Mouse (Mus musculus) erythroid progenitor cell, adult 5-6 weeks (primary cell): ENCODE results near the gene Emp2. TPM values are rescaled to one million over a fixed set of nuclear protein-coding genes. Genes with fewer than 3 reads are reported as not detected.
A peak's percentile ranks its signal among the peaks of the same experiment; 100 is the strongest.

ENCODE experiments used
- ATAC-seq: replicated peaks from 2 replicates; pipeline ENCODE4 v1.8.0; 2016; ENCODE audit warnings: moderate number of reproducible peaks, mild to moderate bottlenecking, moderate TSS enrichment, inconsistent platforms; ENCODE audit not compliant: poor library complexity, low FRiP score, severe bottlenecking
- total RNA-seq, 2 experiments: library from RNA; stranded (forward) in 1 of 2; stranded (reverse) in 1 of 2; fragments of 150-400 nt in 1 of 2; fragments of 186-747, 209-891 nt in 1 of 2; gene quantifications; 2 replicates each; pipeline versions ENCODE4 v1.2.3 to v1.2.4; 2015 to 2017; ENCODE audit warnings: low replicate concordance in 2 of 2

The Emp2 gene
- 0.72 TPM in 1 of 2 replicates, not detected in the other for total RNA-seq (2015; ENCODE audit: low replicate concordance)
- total RNA-seq (2017; ENCODE audit: low replicate concordance): not detected in 2 replicates

- ATAC-seq: no peak
Observed at GRCm38 (mm10) chr16:10313646-10314088, at the start of gene Emp2. TSS of gene Emp2 (minus strand) at chr16:10313968.

DNA sequence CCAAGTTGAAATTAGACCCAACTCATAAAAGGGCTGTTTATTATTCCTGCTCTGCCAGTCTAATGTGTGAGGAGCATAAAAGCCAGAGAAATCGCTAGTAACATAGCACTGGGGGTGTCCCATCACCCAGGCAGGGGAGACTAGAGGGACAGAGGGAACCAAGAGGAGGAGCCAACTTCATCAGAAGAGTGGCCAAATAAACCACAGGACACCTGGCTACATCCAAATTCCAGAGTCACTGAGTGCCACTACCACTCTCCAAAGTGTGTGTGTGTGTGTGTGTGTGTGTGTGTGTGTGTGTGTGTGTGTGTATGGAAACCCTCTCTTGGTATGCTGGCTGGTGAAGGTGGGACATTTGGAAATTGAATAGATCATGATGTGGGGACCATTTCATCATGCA is 49.3 kb upstream of the Emp2 start:
- ATAC-seq: no peak

GRCm38 (mm10) chr16:10359241-10359640 is 45.5 kb upstream of the Emp2 start:
- no peak for ATAC-seq

- ATAC-seq: peak; percentile 88
Observed at GRCm38 (mm10) chr16:10358010-10358934, 44.5 kb upstream of the Emp2 start.

GRCm38 (mm10) chr16:10355004-10355403 is 41.2 kb upstream of the Emp2 start:
- no peak for ATAC-seq

GRCm38 (mm10) chr16:10351050-10351636 is 37.4 kb upstream of the Emp2 start:
- no peak for ATAC-seq

- ATAC-seq: no peak
Observed at GRCm38 (mm10) chr16:10349876-10350275, 36.1 kb upstream of the Emp2 start.

DNA sequence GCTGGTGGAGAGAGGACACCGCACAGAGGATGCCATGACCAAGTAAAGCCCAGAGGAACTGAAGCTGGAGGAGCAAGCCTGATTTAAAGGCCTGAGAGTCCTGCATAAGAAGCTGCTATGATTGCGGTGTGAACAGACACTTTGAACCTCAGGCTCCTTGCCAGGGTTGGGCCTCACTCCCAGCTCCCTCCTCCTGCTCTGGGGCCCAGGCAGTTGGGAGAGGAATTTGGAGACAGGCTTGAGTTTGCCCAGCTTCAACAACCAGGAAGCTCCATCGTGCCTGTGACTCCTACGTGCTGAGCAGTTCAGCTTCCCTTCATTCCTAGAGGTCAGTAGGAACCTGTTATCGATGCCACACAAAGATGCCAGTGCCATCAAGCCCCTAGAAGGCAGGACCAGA is 35.7 kb upstream of the Emp2 start:
- no peak for ATAC-seq

DNA sequence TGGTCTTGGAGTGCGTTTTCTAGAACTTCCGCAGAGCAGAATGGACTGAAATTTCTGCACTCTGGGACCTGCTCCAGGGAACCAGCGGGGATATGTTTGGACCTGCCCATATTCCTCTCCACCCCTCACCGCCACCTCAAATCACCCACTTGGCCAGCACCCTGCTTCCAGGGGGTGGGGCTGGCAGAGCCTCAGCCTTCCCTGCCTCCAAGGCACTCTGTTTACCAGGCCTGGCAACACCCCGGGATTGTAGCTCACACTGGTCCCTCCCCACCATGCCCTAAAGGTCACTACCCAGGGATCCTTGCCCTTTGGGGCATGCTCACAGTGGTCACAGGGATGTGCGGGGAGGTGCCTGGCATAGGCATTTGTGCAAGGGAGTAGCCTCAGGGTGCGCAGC is 33.8 kb upstream of the Emp2 start:
- ATAC-seq: no peak

- no peak for ATAC-seq
Observed at GRCm38 (mm10) chr16:10341110-10341509, 27.3 kb upstream of the Emp2 start.

- ATAC-seq: no peak
Observed at GRCm38 (mm10) chr16:10339930-10340329, 26.2 kb upstream of the Emp2 start.

DNA sequence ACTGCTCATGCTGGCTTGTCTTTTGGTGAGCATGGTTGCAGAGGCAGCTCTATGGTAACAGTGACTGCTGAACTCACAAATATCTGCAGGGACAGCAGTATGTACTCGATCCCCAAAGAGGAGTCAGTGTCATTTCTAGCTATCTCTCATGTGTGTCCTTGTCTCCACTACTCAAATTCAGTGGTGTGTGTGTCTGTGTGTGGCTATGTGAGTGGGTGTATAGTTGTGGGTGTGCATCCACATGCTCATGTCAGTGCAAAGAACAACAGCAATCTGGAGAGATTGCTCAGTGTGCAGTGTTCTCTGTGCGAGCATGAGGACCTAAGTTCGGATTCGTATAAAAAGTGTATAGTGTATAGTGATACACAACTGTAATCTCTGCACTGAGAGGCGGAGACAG is 24.8 kb upstream of the Emp2 start:
- ATAC-seq: no peak

- ATAC-seq: no peak
Observed at GRCm38 (mm10) chr16:10337422-10338197, 23.8 kb upstream of the Emp2 start.

DNA sequence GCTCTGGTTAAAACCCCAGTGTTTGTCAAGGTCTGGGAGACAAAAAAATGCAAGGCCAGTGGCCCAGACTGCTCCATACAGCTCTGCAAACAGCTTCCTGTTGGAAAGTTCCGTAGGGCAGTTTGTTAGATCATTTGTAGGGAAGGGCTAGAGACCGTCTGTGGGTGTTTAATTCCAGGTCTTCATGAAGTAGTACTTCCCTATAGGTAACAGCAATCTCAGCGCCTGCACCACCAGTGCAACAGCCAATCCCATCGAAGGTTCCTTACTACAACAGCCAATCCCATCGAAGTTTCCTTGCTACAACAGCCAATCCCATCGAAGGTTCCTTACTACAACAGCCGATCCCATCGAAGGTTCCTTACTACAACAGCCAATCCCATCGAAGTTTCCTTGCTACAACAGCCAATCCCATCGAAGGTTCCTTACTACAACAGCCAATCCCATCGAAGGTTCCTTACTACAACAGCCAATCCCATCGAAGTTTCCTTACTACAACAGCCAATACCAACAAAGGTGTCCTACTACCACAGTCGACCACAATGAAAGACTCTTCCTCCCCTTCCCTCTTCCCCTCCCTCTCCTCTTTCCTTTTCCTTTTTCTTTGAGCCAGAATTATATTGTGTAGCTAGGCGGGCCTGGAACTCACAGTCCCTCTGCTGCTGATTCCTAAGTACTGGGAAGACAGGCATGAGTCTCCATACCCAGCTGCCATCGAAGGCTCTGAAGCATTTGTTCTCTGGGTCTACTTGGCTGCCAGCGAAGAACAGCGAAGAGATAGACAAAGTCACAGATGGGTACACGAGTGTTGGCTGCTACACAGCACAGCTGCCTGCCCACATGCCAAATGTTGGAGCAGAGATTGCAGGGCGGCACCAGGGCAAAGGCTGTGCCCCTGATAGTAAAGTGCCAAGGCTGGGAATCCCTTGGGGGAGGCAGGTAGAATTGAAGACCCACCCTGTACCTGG is 23.0 kb upstream of the Emp2 start:
- ATAC-seq: no peak

DNA sequence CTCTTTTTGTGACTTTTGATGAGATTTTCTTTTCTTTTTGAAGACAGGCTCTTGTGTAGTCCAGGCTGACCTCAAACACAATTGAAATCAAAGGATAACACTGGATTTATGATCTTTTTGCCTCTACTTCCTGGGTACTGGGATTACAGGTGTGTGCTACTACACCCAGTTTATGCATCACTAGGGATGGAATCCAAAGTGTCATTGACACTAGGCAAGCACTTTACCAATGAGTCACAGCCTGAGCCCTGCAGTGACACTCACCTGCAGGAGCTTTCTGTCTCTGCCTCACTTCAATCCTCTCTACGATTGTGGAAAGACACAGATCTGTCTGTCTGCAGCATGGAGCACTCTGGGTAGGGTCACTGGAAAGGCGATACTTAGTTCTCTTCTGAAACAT is 22.2 kb upstream of the Emp2 start:
- ATAC-seq: no peak

GRCm38 (mm10) chr16:10332732-10333131 is 19.0 kb upstream of the Emp2 start:
- ATAC-seq: no peak

DNA sequence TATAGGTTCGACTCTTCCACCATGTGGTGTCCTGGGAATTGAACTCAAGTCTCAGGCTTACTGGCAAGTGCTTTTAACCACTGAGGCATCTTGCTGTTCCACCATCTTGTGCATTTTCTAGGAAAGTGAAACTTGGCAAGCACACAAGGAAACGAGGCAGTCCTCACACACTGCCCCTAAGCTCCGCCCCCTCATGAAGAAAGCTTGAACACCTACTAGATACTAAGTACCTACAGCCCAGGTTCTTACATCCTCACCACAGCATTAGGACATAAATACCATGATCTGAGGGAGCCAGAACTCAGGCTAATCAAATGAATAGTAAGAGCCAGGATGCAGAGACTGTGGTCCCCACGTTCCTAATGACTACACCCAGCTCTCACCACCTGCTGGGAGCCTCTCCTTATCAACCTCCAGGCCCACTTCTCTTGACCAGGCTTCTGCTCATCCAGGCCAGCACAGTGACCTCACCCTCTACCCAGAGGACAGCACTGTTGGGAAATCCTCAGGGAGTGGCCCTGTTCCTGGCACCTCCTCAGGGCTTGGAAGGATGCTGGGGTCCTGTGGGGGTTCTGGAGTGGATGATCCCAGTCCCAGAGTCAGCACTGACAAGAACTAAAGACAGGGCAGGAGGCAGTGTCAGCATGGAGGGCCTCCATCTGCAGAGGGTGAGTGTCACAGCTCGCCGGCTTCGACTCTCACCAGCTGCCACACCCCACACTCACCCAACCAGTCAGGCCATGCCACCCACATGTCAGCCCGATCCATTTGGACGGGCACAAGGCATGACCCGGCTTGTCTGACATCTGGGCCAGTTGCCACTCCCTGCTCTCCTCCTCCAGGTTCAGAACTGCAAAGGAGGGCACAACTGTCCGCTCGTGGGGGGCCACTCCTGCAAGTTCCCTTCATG is 17.1 kb upstream of the Emp2 start:
- no peak for ATAC-seq
